Mouse (Mus musculus): ENCODE measurements around the gene Rapgefl1.

Rapgefl1 gene

DNA sequence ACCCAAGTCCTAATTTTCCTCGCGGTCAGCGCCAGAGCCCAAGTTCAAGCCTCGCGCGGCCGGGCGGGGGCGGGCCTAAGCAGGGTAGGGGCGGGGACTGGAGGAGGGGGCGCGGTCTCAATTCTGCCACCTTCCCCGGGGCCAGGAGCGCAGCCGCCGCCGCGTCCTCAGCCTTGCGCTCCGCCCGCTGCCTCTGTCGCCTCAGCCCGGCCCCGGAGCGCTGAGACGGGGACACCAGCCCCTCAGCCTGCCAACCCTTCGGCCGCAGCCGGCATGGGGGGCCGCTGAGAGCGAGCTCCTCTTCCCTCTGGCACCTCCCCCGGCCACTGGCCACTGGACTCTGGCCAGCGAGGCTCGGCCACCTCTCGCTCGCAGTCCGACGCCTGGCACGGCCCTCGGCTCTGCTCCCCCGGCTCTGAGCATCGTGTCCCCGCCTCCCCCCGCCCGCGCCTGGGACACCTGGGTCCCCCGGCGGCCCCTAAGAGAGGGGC is at the start of gene Rapgefl1:
Gene Rapgefl1, plus strand, starts transcription at position 135 of the 491 bp plus-strand sequence.
- DNase-seq (ENCODE audit: low read depth, low spot score): peak; percentile 55

DNA sequence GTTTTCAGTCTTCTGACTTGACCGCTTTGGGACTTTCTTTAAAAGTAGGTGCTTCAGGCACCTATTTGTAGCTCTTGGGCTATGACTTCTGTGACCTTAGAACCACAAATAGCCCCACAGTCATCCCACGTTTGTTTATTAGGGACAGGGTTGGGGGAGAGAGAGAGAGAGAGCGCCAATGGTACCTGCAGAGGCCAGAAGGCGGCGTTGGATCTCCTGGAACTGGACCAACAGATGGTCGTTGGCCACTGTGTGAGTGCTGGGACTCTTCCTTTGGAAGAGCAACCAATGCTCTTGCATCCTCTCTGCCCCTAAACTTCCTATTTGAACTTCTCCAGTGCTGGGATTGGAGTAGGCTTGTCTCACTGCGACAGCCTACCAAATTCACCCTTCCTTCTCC is 49.4 kb upstream of the Rapgefl1 start:
- DNase-seq (ENCODE audit: low read depth, low spot score): no peak

DNA sequence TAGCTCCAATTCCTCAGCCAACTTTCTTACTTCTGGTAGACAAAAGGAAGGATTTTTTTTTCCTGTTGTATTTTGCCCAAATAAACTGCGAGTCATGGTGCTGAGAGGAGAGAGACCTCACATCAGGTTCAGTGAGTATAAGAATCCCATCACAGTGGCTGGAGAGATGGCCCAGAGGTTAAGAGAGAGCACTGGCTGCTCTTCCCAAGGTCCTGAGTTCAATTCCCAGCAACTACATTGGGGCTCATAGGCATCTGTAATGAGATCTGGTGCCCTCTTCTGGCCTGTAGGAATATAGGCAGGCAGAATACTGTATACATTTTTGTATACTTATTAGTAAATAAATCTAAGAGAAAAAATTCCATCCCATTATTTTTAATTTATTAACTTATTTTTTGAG is 48.9 kb upstream of the Rapgefl1 start:
- DNase-seq (ENCODE audit: low read depth, low spot score): no peak

DNA sequence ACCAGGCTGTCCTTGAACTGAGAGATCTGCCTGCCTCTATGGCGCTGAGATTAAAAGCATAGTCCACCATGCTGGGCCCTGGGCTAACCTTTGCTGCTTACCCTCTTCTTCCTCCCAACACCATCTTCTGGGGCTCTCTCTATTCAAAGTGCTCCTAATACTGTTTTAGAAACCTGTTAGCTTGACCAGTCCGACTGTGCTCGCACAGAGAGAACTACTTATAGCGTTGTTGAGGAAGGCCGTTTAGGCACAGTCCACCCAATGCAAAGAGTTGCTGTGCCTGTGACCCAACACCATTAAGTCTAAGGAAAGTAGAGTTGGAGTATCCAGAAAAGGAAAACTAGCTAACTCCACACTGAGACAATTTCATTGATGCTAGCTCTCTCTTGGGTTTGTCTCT is 48.4 kb upstream of the Rapgefl1 start:
- no peak for DNase-seq (ENCODE audit: low read depth, low spot score)

DNA sequence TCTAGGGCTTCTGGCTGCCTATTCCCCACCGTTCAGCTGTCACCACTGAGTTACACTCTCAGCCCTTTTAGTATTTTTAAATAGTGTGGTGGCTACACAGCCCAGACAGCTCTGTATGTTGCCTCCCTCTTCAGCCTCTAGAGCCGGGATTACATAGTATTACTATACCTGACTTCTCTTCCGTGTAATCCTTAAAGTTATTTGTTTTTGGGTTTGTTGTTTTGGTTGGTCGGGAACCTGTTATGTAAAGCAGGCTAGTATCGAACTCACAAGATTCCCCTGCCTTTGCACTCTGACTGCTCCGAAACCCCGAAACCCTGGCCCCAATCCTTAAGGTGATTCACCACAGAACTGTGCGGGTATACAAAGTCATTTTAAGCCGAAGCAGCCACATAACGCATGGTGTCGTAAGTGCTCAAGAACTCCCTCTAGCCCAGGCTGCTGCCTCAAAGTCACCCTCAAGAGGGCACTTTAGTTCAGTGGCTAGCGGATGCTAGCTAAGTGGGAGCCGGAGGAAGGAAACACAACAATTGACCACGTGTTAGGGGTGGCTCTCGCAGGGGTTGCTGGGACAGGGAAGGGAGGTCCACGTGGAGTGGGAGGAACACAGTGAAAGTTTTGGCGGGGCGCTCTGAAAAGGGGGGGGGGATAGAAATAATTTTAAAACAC is 47.9 kb upstream of the Rapgefl1 start:
- DNase-seq (ENCODE audit: low read depth, low spot score): peak; percentile 79

DNA sequence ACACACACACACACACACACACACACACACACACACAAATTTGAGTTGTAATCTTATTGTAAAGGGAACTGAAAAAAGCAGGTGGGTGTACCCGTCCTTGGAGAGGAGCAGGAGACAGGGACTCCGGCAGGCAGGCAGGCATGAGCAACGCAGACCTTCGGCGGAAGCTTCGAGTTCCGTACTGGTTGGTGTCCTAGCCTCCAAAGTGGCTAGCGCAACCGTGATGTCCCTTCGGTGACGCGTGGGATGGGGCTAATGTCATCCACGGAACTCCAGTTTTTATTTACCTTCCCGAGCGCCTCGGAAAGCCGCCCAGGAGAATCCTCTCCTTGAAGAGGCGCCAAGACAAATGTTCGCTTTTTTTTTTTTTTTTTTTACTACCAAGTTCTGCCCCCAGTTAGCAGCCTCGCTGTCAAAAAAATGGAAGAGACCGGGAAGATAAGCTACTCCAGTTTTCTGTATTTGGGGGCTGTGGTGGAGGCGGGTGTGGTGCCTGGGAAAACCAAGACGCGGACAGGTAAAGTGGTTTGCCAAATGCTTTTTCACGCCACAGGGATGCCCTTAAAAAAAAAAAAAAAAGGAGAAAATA is 47.3 kb upstream of the Rapgefl1 start:
- no peak for DNase-seq (ENCODE audit: low read depth, low spot score)

DNA sequence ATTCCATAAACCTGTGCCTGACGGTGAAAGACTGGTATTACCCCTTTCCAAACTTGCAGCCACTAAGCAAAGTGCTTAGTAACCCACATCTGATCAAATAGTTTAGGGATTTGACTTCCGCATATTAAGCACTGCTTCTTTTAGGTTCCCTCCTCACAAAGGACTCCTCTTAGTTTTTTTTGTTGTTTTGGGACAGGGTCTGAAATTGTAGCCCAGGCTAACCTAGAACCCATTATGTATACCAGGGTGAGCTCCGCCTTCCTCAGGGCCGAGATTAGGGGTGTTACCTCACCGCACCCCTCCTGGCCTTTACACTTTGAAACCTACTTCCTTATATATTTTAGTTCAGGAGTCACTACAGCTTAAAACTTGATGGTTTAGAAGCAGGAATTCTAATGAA is 46.8 kb upstream of the Rapgefl1 start:
- no peak for DNase-seq (ENCODE audit: low read depth, low spot score)

DNA sequence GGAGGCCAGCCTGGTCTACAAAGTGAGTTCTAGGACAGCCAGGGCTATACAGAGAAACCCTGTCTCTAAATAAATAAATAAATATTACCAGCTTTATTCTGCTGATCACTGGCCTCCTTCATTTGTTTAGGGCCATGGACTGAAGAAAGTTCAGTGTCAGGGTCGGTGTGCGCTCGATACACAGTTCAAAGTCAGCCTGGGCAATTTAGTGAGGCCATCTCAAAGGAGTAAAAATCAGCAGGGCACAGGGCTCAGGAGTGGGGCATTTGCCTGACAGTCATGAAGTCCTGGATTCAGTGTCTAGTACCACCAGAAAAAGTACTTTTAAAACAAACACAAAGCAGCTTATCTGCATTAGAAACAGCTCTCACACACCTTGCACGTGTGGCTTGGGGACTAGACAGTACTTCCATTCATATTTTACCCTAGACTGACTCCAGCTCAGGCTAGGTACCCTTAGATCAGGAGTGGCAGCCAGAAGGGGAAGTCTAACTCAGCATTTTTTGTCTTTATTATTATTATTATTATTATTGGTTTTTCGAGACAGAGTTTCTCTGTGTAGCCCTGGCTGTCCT is 45.9 kb upstream of the Rapgefl1 start:
- DNase-seq (ENCODE audit: low read depth, low spot score): no peak

DNA sequence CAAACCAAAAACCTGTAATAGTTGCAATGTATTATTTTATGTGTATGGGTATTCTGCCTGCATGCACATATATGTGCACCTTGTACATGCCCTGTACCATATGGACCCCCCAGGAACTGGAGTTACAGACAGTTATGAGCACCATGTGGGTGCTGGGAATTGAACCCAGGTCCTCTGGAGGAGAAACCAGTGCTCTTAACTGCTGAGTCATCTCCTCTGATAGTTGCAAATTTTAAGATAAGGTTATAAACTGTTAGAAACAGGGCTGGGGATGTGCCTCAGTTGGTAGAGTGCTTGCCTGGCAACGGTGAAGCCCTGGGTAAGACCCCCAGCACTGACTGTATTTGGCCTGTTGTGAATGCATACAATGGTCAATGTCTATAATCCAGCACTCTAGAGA is 45.1 kb upstream of the Rapgefl1 start:
- DNase-seq (ENCODE audit: low read depth, low spot score): no peak

DNA sequence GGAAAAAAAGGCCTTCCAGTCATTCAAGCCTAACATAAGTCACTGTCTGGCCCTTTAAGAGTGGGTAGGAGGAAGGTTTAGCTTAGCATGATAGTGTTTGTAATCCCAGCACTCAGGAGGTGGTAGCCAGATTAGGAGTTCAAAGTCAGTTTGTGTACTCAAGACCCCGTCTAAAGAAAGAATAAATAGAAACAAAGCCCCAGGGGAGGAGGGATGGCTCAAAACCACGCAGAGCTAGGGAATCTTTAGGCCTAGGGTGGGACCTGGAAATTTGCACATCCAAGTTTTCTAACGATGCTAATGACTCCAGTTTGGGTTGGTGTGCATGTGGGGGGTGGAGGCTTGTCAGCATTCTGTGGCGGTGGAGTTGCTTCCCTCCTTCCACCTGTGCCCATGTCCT is 44.5 kb upstream of the Rapgefl1 start:
- DNase-seq (ENCODE audit: low read depth, low spot score): no peak

DNA sequence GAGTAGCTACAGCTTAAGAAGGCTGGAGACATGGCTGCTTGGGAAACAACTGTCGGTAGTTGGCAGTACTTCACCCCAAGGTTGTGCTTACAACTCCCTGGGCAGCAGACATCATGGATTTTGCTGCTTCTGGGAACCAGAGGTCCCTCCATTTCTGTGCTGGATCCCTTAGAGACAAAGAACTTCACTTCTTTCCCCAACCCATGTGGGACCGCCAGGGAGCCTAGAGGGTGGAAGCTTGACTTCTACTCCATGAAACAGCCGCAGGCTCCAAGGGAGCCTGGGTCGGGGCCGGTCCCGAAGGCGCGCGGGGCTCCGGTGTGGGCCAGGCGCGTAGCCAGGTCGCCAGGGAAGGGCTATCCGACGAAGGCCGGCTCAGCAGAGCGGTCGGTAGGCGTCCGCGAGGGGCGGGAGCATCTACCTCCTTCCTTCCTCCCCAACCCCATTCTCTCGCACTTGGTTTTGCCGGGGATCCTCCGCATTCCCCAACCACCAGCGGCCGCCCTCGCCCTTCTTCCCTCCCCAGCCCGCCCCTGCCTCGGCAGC is 42.0 kb upstream of the Rapgefl1 start:
- no peak for DNase-seq (ENCODE audit: low read depth, low spot score)

DNA sequence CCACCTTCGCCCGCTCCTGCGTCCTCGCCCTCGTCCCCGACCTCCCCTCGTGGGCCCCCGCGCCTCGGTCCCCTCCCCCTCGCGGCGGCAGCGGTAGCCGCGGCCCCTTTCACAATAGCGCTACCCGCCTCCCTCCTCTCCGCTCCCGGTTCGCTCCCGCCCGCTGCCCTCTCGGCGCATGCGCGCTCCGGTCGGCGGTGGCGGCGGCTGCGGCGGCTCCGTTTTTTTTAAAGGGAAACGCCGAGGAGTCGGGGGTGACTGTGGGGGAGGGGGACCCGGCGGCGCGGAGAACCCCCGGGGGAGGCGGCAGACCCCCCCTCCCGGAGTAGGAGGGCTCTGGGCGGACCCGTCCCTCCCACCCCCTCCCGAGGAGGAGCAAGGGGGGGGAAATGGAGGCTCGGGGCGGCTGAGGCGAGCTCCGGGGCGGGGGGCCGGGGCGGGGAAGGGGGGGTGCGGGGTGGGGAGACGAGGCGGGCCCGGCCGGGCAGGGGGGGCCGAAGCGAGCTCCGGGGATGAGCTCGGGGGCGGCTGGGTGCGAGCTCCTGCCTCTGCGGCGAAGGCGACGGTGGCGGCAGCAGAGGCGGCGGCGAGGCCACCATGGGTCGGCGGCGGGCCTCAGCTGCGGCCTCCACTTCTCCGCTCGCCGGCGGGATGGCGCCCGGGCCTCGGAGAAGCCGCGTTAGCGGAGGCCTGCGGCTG is 41.4 kb upstream of the Rapgefl1 start, which contains the start of gene Msl1:
Gene Msl1, plus strand, starts transcription at position 502 of the 699 bp plus-strand sequence.
- DNase-seq (ENCODE audit: low read depth, low spot score): peak; percentile 86

DNA sequence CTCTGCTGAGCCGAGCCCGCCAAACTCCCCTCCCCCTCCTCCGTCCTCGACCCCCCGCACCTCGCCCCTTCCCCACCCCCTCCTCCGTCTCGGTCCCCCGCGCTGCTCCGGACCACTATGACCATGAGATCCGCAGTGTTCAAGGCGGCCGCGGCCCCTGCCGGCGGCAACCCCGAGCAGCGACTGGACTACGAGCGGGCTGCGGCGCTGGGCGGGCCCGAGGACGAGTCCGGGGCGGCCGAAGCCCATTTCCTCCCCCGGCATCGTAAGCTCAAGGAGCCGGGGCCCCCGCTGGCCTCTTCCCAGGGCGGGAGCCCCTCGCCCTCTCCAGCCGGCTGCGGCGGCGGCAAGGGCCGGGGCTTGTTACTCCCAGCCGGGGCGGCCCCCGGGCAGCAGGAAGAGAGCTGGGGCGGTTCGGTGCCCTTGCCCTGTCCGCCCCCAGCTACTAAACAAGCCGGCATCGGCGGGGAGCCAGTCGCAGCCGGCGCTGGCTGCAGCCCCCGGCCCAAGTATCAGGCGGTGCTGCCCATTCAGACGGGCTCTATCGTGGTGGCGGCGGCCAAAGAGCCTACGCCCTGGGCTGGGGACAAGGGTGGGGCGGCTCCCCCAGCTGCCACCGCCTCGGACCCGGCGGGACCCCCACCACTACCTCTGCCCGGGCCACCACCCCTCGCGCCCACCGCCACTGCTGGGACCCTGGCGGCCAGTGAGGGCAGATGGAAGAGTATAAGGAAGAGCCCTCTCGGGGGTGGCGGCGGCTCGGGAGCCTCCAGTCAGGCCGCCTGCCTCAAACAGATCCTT is 40.7 kb upstream of the Rapgefl1 start:
- no peak for DNase-seq (ENCODE audit: low read depth, low spot score)

DNA sequence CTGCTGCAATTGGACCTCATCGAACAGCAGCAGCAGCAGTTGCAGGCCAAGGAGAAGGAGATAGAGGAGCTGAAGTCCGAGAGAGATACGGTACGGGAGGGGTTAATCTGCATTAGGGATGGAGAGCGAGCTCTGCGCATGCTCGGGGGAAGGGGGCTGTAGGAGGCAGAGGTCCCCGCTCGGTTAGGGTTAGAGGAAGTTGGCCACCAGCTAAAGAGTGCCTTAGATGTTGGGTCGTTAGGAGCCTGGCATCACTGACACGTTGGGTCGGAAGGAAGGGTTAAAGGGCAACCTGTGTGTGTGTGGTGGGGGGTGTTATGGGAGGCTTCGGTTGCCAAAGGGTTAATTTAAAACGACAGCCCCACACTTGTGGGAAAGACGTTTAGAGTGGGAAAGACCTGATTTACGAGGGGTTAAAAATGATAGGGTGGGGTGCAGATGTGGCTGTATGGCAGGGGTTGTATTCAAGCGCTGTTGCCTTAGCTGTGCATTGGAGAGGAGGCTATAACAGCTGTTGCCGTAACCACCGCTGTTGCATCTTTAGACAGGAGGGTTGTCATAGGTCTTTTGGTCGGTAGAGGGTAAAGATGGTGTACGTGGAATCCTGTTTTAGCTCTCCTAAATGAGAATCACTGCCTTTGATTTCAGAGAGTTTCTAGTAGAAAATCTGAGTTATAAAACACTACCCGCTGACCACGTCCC is 39.9 kb upstream of the Rapgefl1 start:
- DNase-seq (ENCODE audit: low read depth, low spot score): no peak

DNA sequence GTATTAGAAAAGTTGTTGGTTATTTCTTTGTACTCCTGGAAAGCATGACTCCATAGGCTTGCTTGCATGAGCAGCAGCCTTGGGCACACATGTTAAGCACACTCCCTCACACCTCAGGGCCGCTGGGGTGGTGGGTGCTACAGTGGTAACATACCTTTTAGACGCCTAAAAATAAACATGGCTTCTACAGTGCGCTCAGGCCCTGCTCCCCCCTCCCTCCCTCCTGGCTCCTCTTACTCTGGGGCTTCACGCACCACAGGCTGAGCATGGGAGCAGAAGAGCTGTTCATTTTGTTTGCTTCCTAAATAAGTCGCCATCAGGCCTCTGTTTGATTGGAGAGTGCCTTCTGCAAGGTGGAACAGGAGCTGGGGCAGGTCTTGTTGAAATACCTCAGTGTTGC is 39.3 kb upstream of the Rapgefl1 start:
- no peak for DNase-seq (ENCODE audit: low read depth, low spot score)

DNA sequence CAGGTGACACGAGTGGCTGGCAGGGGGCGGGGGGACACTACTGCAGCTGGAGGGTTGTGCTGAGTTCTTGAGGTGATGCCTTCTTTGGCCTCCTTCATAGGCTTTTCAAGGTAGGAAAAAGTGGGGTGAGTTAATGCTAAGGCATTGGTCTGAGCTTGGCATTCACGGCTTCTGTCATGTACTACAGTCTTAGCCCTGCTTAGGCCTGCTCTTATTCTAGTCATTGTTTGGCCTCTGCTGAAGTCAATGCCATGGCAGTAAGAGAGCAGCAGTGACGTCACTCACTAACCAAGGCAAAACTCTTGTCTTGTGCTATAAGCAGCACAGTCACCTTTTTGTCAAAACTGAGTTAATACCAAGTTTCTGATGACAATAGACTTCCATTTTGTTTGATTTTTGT is 38.7 kb upstream of the Rapgefl1 start:
- DNase-seq (ENCODE audit: low read depth, low spot score): no peak

DNA sequence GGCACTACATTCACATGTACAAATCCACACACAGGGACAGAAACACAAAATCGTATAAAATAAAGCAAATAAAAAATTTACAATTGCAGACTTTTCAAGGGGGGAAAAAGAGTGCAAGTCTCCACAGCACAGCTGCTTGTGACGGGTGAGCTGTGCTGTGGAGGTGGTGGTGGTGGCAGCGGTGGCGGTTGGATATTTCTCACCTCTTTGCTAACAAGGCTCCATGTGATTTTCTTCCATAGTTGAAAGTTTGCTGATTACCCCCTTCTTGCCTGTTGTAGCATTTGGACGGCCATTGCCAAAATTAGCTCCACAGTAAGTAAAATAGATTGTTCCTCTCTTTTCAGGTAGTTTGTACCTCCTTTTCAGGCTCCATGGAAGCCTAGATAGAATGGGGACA is 32.0 kb upstream of the Rapgefl1 start, which contains the start of gene Casc3:
Gene Casc3, plus strand, starts transcription at position 301 of the 400 bp plus-strand sequence.
- DNase-seq (ENCODE audit: low read depth, low spot score): no peak

DNA sequence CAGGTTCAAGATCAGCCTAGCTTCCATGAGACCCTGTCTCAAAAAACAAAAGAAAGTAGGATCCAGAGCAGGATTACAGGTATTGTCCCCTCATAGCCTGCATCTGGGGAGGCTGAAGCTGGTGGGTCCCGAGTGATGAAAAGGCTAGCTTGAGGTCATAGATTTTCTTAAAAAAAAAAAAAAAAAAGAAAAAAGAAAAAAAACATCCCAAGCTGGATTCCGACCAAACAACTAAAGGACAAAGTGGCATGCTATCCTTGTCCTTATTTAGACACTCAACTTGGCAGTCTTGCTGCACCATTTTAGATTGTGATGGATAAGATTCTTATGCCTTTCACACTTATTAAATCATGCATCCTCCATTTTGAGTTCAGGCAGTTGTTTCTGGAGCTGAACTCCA is 28.2 kb upstream of the Rapgefl1 start:
- no peak for DNase-seq (ENCODE audit: low read depth, low spot score)

DNA sequence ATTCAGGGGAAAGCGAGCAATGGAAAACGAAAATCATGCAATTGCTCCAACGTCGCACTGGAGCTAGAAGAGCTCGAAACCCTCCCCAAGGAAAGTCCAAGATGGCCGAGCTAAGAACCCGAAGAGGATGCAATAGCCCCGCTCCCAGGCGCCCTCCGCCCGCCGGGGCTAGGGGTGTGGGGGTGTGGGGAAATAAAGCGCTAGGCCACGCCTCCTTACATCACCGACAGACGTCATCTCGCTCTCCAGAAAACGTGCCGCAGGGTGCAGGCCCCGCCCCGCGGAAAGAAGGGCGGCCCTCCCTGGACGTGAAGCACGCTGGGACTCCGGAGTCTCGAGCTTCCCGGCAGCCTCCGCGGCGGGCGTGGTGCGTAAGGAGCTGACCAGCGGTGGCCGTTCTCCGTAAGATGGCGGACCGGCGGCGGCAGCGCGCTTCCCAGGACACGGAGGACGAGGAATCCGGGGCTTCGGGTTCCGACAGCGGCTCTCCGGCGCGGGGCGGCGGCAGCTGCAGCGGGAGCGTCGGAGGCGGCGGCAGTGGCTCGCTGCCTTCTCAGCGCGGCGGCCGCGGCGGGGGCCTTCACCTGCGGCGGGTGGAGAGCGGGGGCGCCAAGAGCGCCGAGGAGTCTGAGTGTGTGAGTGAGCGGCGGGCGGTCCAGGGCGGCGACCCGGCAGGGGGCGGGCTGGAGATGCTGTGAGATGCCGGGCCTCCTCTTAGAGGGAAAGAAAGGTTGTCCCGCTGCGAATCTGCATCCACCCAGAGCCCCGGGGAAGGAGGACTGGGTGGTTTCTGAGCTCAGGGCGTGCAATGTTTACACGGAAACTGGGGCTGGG is 26.9 kb upstream of the Rapgefl1 start:
- peak; percentile 98 for DNase-seq (ENCODE audit: low read depth, low spot score)

DNA sequence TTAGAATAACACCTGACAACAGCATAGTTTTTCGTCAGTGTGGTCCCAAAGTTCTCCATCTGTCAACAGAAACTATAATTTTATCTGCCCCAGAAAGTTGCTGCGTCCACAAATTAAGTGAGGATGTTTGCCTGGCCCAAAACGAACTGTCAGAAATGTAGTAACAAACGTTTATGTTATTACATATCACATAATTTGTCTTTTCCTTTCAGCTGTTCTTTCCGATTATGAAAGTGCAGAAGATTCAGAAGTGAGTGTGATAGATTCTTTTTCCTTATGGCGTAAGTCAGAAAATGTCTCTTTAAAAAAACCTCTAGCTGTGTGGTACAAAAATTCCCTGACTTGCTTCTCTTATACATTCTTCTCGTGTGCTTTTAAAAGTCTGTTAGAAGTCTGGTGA is 25.9 kb upstream of the Rapgefl1 start:
- no peak for DNase-seq (ENCODE audit: low read depth, low spot score)
